Mouse (Mus musculus) MEL (cell line): Measurements from ENCODE around the gene Cenpp. TPM values are rescaled to one million over a fixed set of nuclear protein-coding genes. Genes with fewer than 3 reads are reported as not detected.

ENCODE experiments used
- DNase-seq: peaks from one replicate; pipeline ENCODE4 v3.0.0; 2011; ENCODE audit warnings: low read depth, low spot score
- H3K27ac ChIP-seq: 2 replicates; pipeline ENCODE4 v1.5.1; 2012; ENCODE audit warnings: low read depth, mild to moderate bottlenecking, control low read depth, low read length, moderate library complexity; ENCODE audit not compliant: control insufficient read depth
- H3K27me3 ChIP-seq, 2 experiments: fragments of 150-350 bp in 1 of 2; sonication (generic) in 1 of 2; 2 replicates each; pipeline ENCODE4 v1.6.1; 2012; ENCODE audit warnings: low read length in 2 of 2, mild to moderate bottlenecking in 2 of 2, improper control_type of control experiment in 1 of 2, moderate library complexity in 1 of 2; ENCODE audit not compliant: insufficient read depth in 2 of 2, control insufficient read depth in 1 of 2
- H3K36me3 ChIP-seq, 2 experiments: 2 replicates each; pipeline ENCODE4 v1.6.1; 2012 to 2014; ENCODE audit warnings: low read length in 2 of 2, improper control_type of control experiment in 1 of 2, inconsistent platforms in 1 of 2, mild to moderate bottlenecking in 1 of 2; ENCODE audit not compliant: insufficient read depth in 2 of 2, control insufficient read depth in 1 of 2
- H3K4me1 ChIP-seq, 2 experiments: fragments of 150-350 bp in 1 of 2; sonication (generic) in 1 of 2; 2 replicates each; pipeline ENCODE4 v1.6.1; 2012; ENCODE audit warnings: low read length in 2 of 2, improper control_type of control experiment in 1 of 2, mild to moderate bottlenecking in 1 of 2; ENCODE audit not compliant: insufficient read depth in 2 of 2, control insufficient read depth in 1 of 2
- H3K4me3 ChIP-seq, 2 experiments: fragments of 150-350 bp in 1 of 2; sonication (generic) in 1 of 2; 2 replicates each; pipeline ENCODE4 v1.5.1; 2012; ENCODE audit warnings: low read depth in 2 of 2, low read length in 2 of 2, mild to moderate bottlenecking in 2 of 2, moderate library complexity in 2 of 2, control low read depth in 1 of 2, improper control_type of control experiment in 1 of 2; ENCODE audit not compliant: control insufficient read depth in 1 of 2, insufficient read depth in 1 of 2
- H3K79me2 ChIP-seq: 2 replicates; pipeline ENCODE4 v1.6.1; 2012; ENCODE audit warnings: mild to moderate bottlenecking, low read length, moderate library complexity; ENCODE audit not compliant: control insufficient read depth, poor library complexity, insufficient read depth
- H3K9ac ChIP-seq: 2 replicates; pipeline ENCODE4 v1.6.1; 2012; ENCODE audit warnings: low read depth, mild to moderate bottlenecking, control low read depth, low read length, moderate library complexity; ENCODE audit not compliant: control insufficient read depth, poor library complexity, severe bottlenecking
- H3K9me3 ChIP-seq: fragments of 150-350 bp; sonication (generic); replicated peaks from 2 replicates; pipeline ENCODE4 v1.6.1; 2012; ENCODE audit warnings: mild to moderate bottlenecking, low read length, improper control_type of control experiment, moderate library complexity; ENCODE audit not compliant: insufficient read depth
- BHLHE40 ChIP-seq: IDR thresholded peaks from 2 replicates; pipeline ENCODE4 v1.6.1; 2012; ENCODE audit warnings: low read depth, mild to moderate bottlenecking, inconsistent platforms, low read length, improper control_type of control experiment, borderline replicate concordance
- CHD1 ChIP-seq: IDR thresholded peaks from 2 replicates; pipeline ENCODE4 v1.6.1; 2012; ENCODE audit warnings: low read depth, mild to moderate bottlenecking, inconsistent platforms, low read length, improper control_type of control experiment
- CHD2 ChIP-seq: IDR thresholded peaks from 2 replicates; pipeline ENCODE4 v1.6.1; 2011; ENCODE audit warnings: low read length, improper control_type of control experiment
- CTCF ChIP-seq, 3 experiments: IDR thresholded peaks in 2 of 3; conservative IDR thresholded peaks in 1 of 3; 2 replicates each; pipeline ENCODE4 v1.5.1; 2011 to 2012; ENCODE audit warnings: low read length in 3 of 3, low read depth in 2 of 3, mild to moderate bottlenecking in 2 of 3, improper control_type of control experiment in 1 of 3, inconsistent platforms in 1 of 3, mixed read lengths in 1 of 3, moderate library complexity in 1 of 3; ENCODE audit not compliant: control insufficient read depth in 1 of 3, insufficient read depth in 1 of 3, poor library complexity in 1 of 3, severe bottlenecking in 1 of 3
- E2F4 ChIP-seq: IDR thresholded peaks from 2 replicates; pipeline ENCODE4 v1.6.1; 2011; ENCODE audit warnings: low read depth, low read length, improper control_type of control experiment, borderline replicate concordance
- ELF1 ChIP-seq: IDR thresholded peaks from 2 replicates; pipeline ENCODE4 v1.6.1; 2014; ENCODE audit warnings: low read depth, mild to moderate bottlenecking, inconsistent platforms, low read length, improper control_type of control experiment, moderate library complexity
- EP300 ChIP-seq, 2 experiments: IDR thresholded peaks; 2 replicates each; pipeline ENCODE4 v1.6.1; 2011; ENCODE audit warnings: improper control_type of control experiment in 2 of 2, low read length in 2 of 2, low read depth in 1 of 2, mild to moderate bottlenecking in 1 of 2
- ETS1 ChIP-seq: IDR thresholded peaks from 2 replicates; pipeline ENCODE4 v1.6.1; 2012; ENCODE audit warnings: low read depth, mild to moderate bottlenecking, inconsistent platforms, low read length, improper control_type of control experiment, moderate library complexity
- GABPA ChIP-seq: IDR thresholded peaks from 2 replicates; pipeline ENCODE4 v1.6.1; 2012; ENCODE audit warnings: low read depth, mild to moderate bottlenecking, inconsistent platforms, low read length, improper control_type of control experiment, moderate library complexity
- GATA1 ChIP-seq: IDR thresholded peaks from 2 replicates; pipeline ENCODE4 v1.6.1; 2011; ENCODE audit warnings: low read depth, low read length, improper control_type of control experiment
- HCFC1 ChIP-seq: IDR thresholded peaks from 2 replicates; pipeline ENCODE4 v1.6.1; 2012; ENCODE audit warnings: low read depth, mild to moderate bottlenecking, inconsistent platforms, low read length, improper control_type of control experiment, moderate library complexity
- JUND ChIP-seq: IDR thresholded peaks from 2 replicates; pipeline ENCODE4 v1.6.1; 2011; ENCODE audit warnings: low read depth, mild to moderate bottlenecking, improper control_type of control experiment, low read length
- KAT2A ChIP-seq: conservative IDR thresholded peaks from 2 replicates; pipeline ENCODE4 v1.6.1; 2012; ENCODE audit warnings: low read depth, low read length, improper control_type of control experiment, inconsistent platforms
- MAX ChIP-seq: IDR thresholded peaks from 2 replicates; pipeline ENCODE4 v1.6.1; 2011; ENCODE audit warnings: low read length, improper control_type of control experiment
- MAZ ChIP-seq: IDR thresholded peaks from 2 replicates; pipeline ENCODE4 v1.6.1; 2012; ENCODE audit warnings: low read depth, mild to moderate bottlenecking, inconsistent platforms, low read length, improper control_type of control experiment
- MEF2A ChIP-seq: IDR thresholded peaks from 2 replicates; pipeline ENCODE4 v1.6.1; 2014; ENCODE audit warnings: low read depth, mild to moderate bottlenecking, inconsistent platforms, low read length, improper control_type of control experiment; ENCODE audit not compliant: poor library complexity, insufficient replicate concordance, severe bottlenecking; ENCODE audit errors: extremely low read depth
- POLR2AphosphoS2 ChIP-seq: IDR thresholded peaks from 2 replicates; pipeline ENCODE4 v1.6.1; 2011; ENCODE audit warnings: low read length, improper control_type of control experiment
- POLR2AphosphoS5 ChIP-seq: IDR thresholded peaks from 2 replicates; pipeline ENCODE4 v1.6.1; 2012; ENCODE audit warnings: low read depth, borderline replicate concordance, mild to moderate bottlenecking, inconsistent platforms, low read length, moderate library complexity, mixed read lengths
- SMC3 ChIP-seq: IDR thresholded peaks from 2 replicates; pipeline ENCODE4 v1.6.1; 2011; ENCODE audit warnings: low read depth, low read length, improper control_type of control experiment
- TAL1 ChIP-seq: IDR thresholded peaks from 2 replicates; pipeline ENCODE4 v1.6.1; 2012; ENCODE audit warnings: mild to moderate bottlenecking, inconsistent platforms, low read length, moderate library complexity, mixed read lengths
- TBP ChIP-seq: IDR thresholded peaks from 2 replicates; pipeline ENCODE4 v1.8.0; 2011; ENCODE audit warnings: low read depth, low read length, improper control_type of control experiment
- TCF12 ChIP-seq: IDR thresholded peaks from 2 replicates; pipeline ENCODE4 v1.6.1; 2014; ENCODE audit warnings: low read depth, mild to moderate bottlenecking, inconsistent platforms, low read length, improper control_type of control experiment, moderate library complexity
- UBTF ChIP-seq: IDR thresholded peaks from 2 replicates; pipeline ENCODE4 v1.6.1; 2012; ENCODE audit warnings: low read depth, mild to moderate bottlenecking, inconsistent platforms, low read length, improper control_type of control experiment, moderate library complexity, borderline replicate concordance; ENCODE audit not compliant: insufficient read depth
- USF2 ChIP-seq, 2 experiments: IDR thresholded peaks; 2 replicates each; pipeline ENCODE4 v1.6.1; 2011 to 2012; ENCODE audit warnings: improper control_type of control experiment in 2 of 2, low read length in 2 of 2, borderline replicate concordance in 1 of 2, inconsistent platforms in 1 of 2, low read depth in 1 of 2, mild to moderate bottlenecking in 1 of 2; ENCODE audit not compliant: insufficient read depth in 1 of 2
- ZKSCAN1 ChIP-seq: IDR thresholded peaks from 2 replicates; pipeline ENCODE4 v1.6.1; 2012; ENCODE audit warnings: low read depth, mild to moderate bottlenecking, inconsistent platforms, low read length, improper control_type of control experiment, moderate library complexity
- polyA plus RNA-seq, 2 experiments: library from polyadenylated mRNA; stranded (reverse) in 1 of 2; unstranded in 1 of 2; fragments of >175 nt in 1 of 2; fragments of >200 nt in 1 of 2; gene quantifications; 2 replicates each; pipeline versions ENCODE4 v1.2.1 to v1.2.4; 2012; ENCODE audit warnings: low replicate concordance in 2 of 2, low read depth in 1 of 2; ENCODE audit not compliant: insufficient read length in 2 of 2, insufficient read depth in 1 of 2, missing spikeins in 1 of 2
- total RNA-seq: library from RNA; depleted of rRNA; stranded (reverse); fragments of 300-350 nt; gene quantifications from 2 replicates; pipeline ENCODE4 v1.2.3, GENCODE M21; 2012

The Cenpp gene
- total and polyA plus RNA-seq, 3 experiments: 13.2 to 17.9 TPM; not detected in 1

GRCm38 (mm10) chr13:49507176-49507575 lies 145.4 kb downstream of the Cenpp start:
- TF ChIP-seq HCFC1: no peak
- TF ChIP-seq E2F4: no peak
- Histone ChIP-seq H3K27ac (no peak overlapping the region), H3K27me3 (no peaks in the 10 kb centered on the region)

GRCm38 (mm10) chr13:49505776-49506175 lies 146.8 kb downstream of the Cenpp start:
- Histone ChIP-seq H3K9me3 (no peaks in the 10 kb centered on the region), H3K27me3 (no peaks in the 10 kb centered on the region), H3K79me2 (no peaks in the 10 kb centered on the region), H3K36me3 (no peaks in the 10 kb centered on the region; a peak in 1 of 4 replicates), H3K4me1 (no peaks in the 10 kb centered on the region), H3K27ac (no peak overlapping the region), H3K4me3 (no peak overlapping the region), H3K9ac (no peak overlapping the region)
- DNase-seq: no peak
- no peak for TF ChIP-seq ZKSCAN1
- no peak for TF ChIP-seq JUND
- no peak for TF ChIP-seq POLR2AphosphoS2
- TF ChIP-seq TBP: no peak
- no peak for TF ChIP-seq POLR2AphosphoS5
- TF ChIP-seq MEF2A: no peak
- no peak for TF ChIP-seq ETS1
- TF ChIP-seq GATA1: no peak
- TF ChIP-seq, all 39 proteins: peak for 0

More at GRCm38 (mm10) chr13:49507176-49507575, 145.4 kb downstream of the Cenpp start:
- no peaks in the 10 kb centered on the region for H3K4me1 ChIP-seq
- H3K79me2 ChIP-seq: no peaks in the 10 kb centered on the region
- no peak for DNase-seq
- no peak overlapping the region for H3K9ac ChIP-seq
- H3K9me3 ChIP-seq: no peaks in the 10 kb centered on the region
- no peak overlapping the region for H3K4me3 ChIP-seq
- H3K36me3 ChIP-seq: no peaks in the 10 kb centered on the region; a peak in 1 of 4 replicates

GRCm38 (mm10) chr13:49504510-49504909 lies 148.1 kb downstream of the Cenpp start, which contains the start of gene Ecm2:
Ecm2 (plus strand) TSS chr13:49504810.
- H3K36me3 ChIP-seq: no peaks in the 10 kb centered on the region; a peak in 1 of 4 replicates
- H3K9ac ChIP-seq: no peak within 1 kb of the TSS
- H3K27me3 ChIP-seq: no peaks in the 10 kb centered on the region
- H3K27ac ChIP-seq: no peak within 1 kb of the TSS
- H3K4me1 ChIP-seq: no peaks in the 10 kb centered on the region
- TF ChIP-seq ELF1: no peak
- TF ChIP-seq USF2 (IDR thresholded peaks at IDR 0.05; ENCODE audit: borderline replicate concordance in 1 of 2, insufficient read depth in 1 of 2, low read depth in 1 of 2, low read length in 2 of 2): no peak
- no peak for TF ChIP-seq MEF2A
- TF ChIP-seq E2F4: no peak
- TF ChIP-seq GABPA: no peak
- no peak for TF ChIP-seq UBTF
- TF ChIP-seq GATA1: no peak
- no peak for TF ChIP-seq CHD1
- TF ChIP-seq SMC3: no peak
- no peak for TF ChIP-seq TAL1
- no peak for TF ChIP-seq MAX
- no peak for TF ChIP-seq BHLHE40
- no peak for TF ChIP-seq EP300 (IDR thresholded peaks at IDR 0.05; ENCODE audit: low read depth in 1 of 2, low read length in 2 of 2)
- TF ChIP-seq KAT2A: no peak
- TF ChIP-seq CHD2: no peak
- no peak for TF ChIP-seq CTCF (IDR thresholded peaks at IDR 0.05 in 2 of 3, conservative IDR thresholded peaks at IDR 0.05 in 1 of 3; ENCODE audit: control insufficient read depth in 1 of 3, insufficient read depth in 1 of 3, low read depth in 2 of 3, low read length in 3 of 3, poor library complexity in 1 of 3, severe bottlenecking in 1 of 3)
- no peak for TF ChIP-seq MAZ
- TF ChIP-seq TCF12: no peak
- no peak for DNase-seq
- no peaks in the 10 kb centered on the region for H3K79me2 ChIP-seq
- no peaks in the 10 kb centered on the region for H3K9me3 ChIP-seq
- H3K4me3 ChIP-seq: no peak within 1 kb of the TSS
